Mouse (Mus musculus) lung, adult 2 months (tissue): ENCODE data around the gene Ankrd17. TPM values are rescaled to one million over a fixed set of nuclear protein-coding genes. Genes with fewer than 3 reads are reported as not detected.

ENCODE experiments used
- DNase-seq: peaks from one replicate; pipeline ENCODE4 v3.0.0; 2022
- H3K4me1 ChIP-seq: fragments of 200-500 bp; 2 replicates; pipeline ENCODE4 v1.6.1; 2011; ENCODE audit warnings: low read length; ENCODE audit not compliant: control insufficient read depth, insufficient read depth
- H3K4me3 ChIP-seq: fragments of 200-500 bp; replicated peaks from 2 replicates; pipeline ENCODE3; 2011; ENCODE audit warnings: low read depth, mild to moderate bottlenecking, control low read depth, low read length; ENCODE audit errors: extremely low read depth
- CTCF ChIP-seq: fragments of 200-500 bp; IDR thresholded peaks from 2 replicates; pipeline ENCODE4 v1.5.1; 2011; ENCODE audit warnings: mild to moderate bottlenecking, low read length, control low read depth; ENCODE audit not compliant: insufficient read depth
- POLR2A ChIP-seq: fragments of 200-500 bp; IDR thresholded peaks from 2 replicates; pipeline ENCODE4 v1.6.1; 2011; ENCODE audit warnings: low read depth, mild to moderate bottlenecking, control low read depth, low read length, borderline replicate concordance; ENCODE audit errors: extremely low read depth
- WGBS: fragments of 180-500 bp; shearing (Covaris S2); methylation state at CpG from one replicate; pipeline ENCODE4 v1.1.7; 2018; 5-methylcytosine and 5-hydroxymethylcytosine counted together
- polyA plus RNA-seq: library from polyadenylated mRNA; depleted of rRNA; stranded (reverse); fragments of >200 nt; gene quantifications from 2 replicates; pipeline ENCODE4 v1.2.3, GENCODE M21; 2012

Ankrd17 gene
- polyA plus RNA-seq, 1 experiment: 22.4 TPM

DNA sequence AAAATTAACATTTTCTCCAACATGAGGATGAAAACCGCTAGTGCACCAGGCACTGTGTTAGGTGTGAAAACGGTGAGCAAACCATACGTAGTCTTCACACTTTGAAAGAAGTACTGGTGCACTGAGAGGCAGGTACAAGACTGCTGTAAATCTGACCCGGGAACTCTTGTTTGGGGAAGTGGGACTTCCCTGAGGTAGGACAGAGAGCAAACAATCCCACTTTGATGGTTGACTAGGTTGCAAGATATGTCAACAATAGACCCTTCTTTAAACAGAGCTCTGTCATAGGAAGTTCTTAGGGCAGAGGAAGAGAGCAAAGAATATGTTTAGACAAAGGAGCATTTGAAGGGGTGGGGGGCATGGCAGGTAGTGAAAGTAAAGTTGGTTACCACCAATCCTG is 7.3 kb upstream of the Ankrd17 start:
- Histone ChIP-seq H3K4me3 (no peak overlapping the region), H3K4me1 (no peaks in the 10 kb centered on the region)
- TF ChIP-seq CTCF: no peak
- no peak for TF ChIP-seq POLR2A
- no peak for DNase-seq
- WGBS: 70% methylated on average over 4 of the region's 4 CpGs

DNA sequence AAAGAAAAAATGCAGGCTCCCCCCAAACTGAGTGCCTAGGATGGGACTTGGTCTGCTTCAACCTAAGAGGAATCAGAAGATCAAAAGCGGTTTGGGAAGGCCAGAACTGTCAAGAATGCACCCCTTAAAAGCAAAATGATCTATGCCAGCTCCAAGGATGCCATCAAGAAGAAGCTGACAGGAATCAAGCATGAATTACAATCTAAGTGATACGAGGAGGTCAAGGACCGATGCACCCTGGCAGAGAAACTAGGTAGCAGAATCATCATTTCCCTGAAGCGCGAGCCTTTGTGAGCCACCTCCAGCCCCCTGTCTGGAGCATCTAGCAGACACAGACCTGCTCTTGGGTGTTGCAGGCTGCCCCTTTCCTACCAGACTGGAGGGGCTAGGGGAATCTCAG is 4.0 kb upstream of the Ankrd17 start:
- 80% methylated on average over 5 of the region's 5 CpGs for WGBS
- no peak for TF ChIP-seq CTCF
- no peak for TF ChIP-seq POLR2A
- Histone ChIP-seq H3K4me1 (peaks cover 5% of the 10 kb centered on the region), H3K4me3 (no peak overlapping the region)
- no peak for DNase-seq

DNA sequence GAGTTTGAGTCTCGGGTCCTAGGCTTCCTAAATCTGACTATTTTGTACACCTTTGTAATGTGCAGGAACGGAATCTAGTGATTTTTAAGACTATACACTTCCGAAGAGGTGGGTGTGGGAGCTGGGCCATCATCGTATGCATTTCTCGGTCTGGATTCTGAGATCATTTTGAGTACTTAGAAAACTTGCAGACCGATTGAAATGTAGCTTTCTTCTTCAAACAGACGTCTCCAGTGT is 608 bp upstream of the Ankrd17 start, which contains the start of gene Gm9958:
Gene Gm9958, plus strand, starts transcription at position 138 of the 237 bp plus-strand sequence.
- no peak for DNase-seq
- 2% methylated on average over 7 of the region's 7 CpGs for WGBS
- TF ChIP-seq CTCF (no peak), POLR2A (no peak)
- Histone ChIP-seq H3K4me1 (peaks cover 5% of the 10 kb centered on the region), H3K4me3 (peak within 1 kb of the TSS; percentile 98)

DNA sequence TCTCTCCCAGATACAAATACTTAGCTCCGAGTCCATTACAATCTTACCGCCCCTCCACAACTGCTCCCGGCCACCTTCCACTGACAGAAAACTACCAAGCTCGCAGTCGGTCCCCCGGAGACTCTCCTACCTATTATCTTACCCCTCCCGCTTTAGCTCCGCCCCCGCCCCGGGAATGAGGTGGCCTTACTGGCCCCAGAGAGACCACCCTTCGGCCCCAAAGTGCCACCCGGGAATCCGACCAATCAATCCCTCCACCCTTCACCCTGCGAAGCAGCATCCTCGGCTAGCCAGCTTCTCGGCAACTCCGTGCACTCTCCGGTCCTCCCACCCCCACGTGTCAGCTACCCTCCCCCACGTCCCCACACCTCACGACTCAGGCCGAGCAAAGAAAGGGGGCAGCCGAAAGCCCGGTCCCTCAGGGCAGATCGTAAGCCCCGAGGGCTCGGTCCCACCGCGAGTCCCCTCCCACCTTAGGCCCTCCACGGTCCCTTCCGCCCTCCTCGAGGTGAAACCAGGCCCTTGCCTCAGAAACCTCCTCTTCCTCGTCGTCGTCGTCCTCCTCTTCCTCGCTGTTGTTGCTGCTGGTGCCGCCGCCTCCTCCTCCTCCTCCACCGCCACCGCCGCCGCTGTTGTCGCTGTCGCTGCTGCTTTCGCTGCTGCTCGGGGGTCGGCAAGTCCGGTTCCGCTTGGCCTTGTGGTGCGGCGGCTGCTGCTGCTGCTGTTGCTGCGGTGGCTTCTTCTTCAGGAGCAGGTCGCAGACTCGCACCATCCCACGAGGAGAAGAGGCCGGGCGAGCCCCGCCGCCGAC is 1.0 kb downstream of the Ankrd17 start:
- under 1% methylated on average over 61 of the region's 61 CpGs for WGBS
- DNase-seq: peak; percentile 59
- Histone ChIP-seq H3K4me1 (peaks cover 5% of the 10 kb centered on the region), H3K4me3 (peak overlapping the region; percentile 98)
- TF ChIP-seq POLR2A (no peak), CTCF (no peak)

DNA sequence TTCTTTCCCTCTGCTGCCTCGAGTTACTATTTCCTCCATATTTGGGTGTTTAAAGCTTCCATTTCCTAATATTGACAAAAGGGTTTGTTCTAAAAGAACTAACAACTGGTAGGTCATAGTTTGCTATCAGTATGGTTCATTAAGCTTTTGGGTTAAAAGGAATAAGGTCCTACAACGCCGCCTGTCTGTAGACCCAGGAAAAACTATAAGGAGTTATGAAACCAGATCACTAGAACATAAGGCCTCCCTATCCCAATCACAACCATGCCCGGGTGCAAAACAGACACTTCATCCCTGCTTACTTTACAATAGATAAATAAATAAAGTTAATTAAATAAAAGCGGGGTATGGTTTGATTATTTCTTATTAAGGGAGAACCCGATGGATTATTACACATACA is 1.9 kb downstream of the Ankrd17 start:
- Histone ChIP-seq H3K4me3 (peak overlapping the region; percentile 98), H3K4me1 (peaks cover 5% of the 10 kb centered on the region)
- TF ChIP-seq CTCF (no peak), POLR2A (no peak)
- DNase-seq: peak; percentile 57
- under 1% methylated on average over 6 of the region's 6 CpGs for WGBS

DNA sequence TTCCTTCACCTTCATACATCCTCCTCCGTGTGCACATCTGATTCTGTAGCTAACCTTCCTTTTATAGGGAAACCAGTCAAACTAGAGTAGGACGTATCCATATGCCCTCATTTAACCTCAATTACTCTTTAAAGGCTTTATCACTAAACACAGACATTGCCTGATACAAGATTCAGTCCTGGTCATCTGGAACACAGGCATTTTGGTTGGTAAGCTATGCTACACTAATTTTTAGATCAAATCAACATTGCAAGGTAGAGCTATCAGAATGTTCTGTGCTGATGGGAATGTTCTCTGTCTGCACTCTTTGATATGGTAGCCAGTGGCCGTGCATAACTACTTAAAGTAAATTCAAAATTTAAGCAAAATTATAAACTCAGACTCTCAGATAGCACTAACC is 10.6 kb downstream of the Ankrd17 start:
- WGBS: 85% methylated on average over 3 of the region's 3 CpGs
- no peak for DNase-seq
- TF ChIP-seq POLR2A (no peak), CTCF (no peak)
- no peak overlapping the region for H3K4me3 ChIP-seq
- H3K4me1 ChIP-seq: peaks cover 4% of the 10 kb centered on the region

DNA sequence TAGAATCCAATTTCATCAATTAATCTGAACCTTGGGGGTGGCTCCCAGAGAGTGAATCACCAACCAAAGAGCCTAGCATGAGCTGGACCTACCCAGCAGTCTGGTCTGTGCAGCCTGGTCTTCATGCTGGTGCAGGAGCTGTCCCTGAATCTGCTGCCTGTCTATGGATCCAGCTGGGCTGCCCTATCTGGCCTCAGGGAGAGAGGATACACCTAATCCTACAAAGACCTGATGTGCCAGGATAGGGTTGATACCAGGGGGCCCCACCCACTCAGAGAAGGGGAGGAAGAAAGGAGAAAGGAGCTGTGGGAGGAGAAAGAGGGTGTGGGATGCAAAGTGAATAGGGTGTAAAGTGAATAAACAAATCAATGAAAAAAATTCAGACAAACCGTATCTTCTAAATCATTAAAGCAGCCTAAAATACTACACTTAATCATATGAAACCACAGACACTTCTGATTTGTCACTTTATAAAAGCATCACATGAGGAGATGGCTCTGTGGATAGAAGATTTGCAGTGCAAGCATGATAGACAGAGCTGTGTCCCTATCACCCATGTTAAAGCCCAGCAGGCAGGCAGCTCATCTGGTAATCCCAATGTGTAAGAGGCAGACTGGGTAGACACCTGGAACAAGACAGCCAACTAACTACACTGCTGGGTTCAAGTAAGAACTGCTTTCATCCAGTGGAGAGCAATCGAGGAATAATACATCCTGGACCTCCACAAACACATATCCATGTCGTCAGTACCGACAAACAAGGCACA is 12.6 kb downstream of the Ankrd17 start:
- 71% methylated on average over 4 of the region's 4 CpGs for WGBS
- H3K4me3 ChIP-seq: no peak overlapping the region
- H3K4me1 ChIP-seq: peaks cover 4% of the 10 kb centered on the region
- no peak for TF ChIP-seq POLR2A
- TF ChIP-seq CTCF: no peak
- DNase-seq: no peak

DNA sequence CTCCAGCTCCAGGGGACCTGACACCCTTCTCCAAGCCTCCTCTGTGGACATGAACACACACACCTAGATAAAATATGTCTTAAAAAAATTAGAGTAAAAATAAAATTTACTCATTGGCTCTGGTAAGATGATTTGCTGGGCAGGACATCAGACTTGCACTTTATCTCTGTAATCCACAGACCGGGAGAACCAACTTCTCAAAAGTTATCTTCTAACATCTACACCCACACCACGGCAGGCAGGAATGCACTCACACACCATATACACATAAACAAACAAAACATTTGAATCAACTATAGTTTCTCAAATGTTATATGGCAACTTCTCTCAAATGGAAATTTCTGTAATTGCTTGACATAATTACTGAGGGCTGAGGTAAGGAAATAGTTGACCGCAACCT is 19.5 kb downstream of the Ankrd17 start:
- no peak for DNase-seq
- WGBS: 87% methylated on average over 3 of the region's 3 CpGs
- Histone ChIP-seq H3K4me3 (no peak overlapping the region), H3K4me1 (no peaks in the 10 kb centered on the region; the same call in 1 of the 2 replicates)
- TF ChIP-seq POLR2A (no peak), CTCF (no peak)

DNA sequence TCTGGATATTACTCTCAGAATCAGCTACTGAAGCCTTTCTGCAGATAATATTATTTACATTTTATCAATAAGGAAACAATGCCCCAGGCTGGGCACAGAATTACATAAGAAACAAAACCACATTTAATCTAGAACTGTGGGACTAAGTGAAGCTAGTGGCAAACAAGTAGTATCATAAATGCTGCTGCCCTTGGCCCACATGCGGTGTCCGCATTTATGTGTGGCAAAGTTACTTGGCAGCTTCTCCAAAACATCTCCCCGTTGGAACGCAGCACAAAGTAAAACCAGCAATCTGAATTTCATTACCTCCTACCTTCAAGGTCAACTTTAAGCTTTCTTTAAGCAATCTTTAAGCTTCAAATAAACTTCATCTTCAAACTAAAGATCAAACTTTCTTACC is 25.5 kb downstream of the Ankrd17 start:
- Histone ChIP-seq H3K4me3 (no peak overlapping the region), H3K4me1 (peaks cover 2% of the 10 kb centered on the region)
- WGBS: 57% methylated on average over 4 of the region's 4 CpGs
- DNase-seq: no peak
- no peak for TF ChIP-seq CTCF
- TF ChIP-seq POLR2A: no peak

DNA sequence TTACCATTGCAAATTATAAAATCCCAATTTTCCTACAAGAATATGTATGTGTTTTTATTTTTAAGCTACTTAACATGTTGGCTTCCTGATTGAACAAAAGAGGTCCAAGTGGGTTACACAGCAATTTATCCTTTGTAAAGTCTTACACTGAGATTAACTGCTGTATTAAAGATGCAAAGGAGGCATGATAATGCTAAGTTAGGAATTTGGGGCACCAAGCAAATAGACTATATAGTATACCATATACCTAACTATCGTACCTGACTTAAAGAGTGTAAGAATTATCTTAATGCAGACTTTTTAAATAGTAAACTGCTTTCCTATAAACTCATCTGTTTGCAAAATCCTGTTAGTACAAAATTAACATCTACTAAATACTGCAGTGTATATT is 26.4 kb downstream of the Ankrd17 start:
- H3K4me3 ChIP-seq: no peak overlapping the region
- H3K4me1 ChIP-seq: peaks cover 2% of the 10 kb centered on the region
- no peak for DNase-seq
- TF ChIP-seq POLR2A (no peak), CTCF (no peak)
- WGBS: 82% methylated on average over 1 of the region's 1 CpGs
